Mouse (Mus musculus): ENCODE results near the gene Secisbp2l. TPM values are rescaled to one million over a fixed set of nuclear protein-coding genes. Genes with fewer than 3 reads are reported as not detected.

Secisbp2l gene
- polyA plus RNA-seq, 1 experiment from 2014 or later, result 4.0 TPM

- Histone ChIP-seq H3K36me3 (no peaks in the 10 kb centered on the region), H3K27ac (no peak overlapping the region), H3K4me3 (replicated peaks) (no peak overlapping the region), H3K9ac (no peak overlapping the region), H3K4me2 (no peak overlapping the region), H3K27me3 (0 out of 2 replicates have a peak, but pooled peaks cover 6% of the 10 kb centered on the region), H3K4me1 (replicated peaks) (peaks cover 26% of the 10 kb centered on the region), H3K9me3 (replicated peaks) (no peaks in the 10 kb centered on the region)
- WGBS (ENCODE audit: insufficient replicate concordance), result 49% methylated on average over 4 of the region's 4 CpGs
- DNase-seq (no peak), ATAC-seq (ENCODE audit: low read depth) (no peak)
These were observed 1.2 kb upstream of the Secisbp2l start for GRCm38 (mm10) chr2:125783868-125784267.

DNA sequence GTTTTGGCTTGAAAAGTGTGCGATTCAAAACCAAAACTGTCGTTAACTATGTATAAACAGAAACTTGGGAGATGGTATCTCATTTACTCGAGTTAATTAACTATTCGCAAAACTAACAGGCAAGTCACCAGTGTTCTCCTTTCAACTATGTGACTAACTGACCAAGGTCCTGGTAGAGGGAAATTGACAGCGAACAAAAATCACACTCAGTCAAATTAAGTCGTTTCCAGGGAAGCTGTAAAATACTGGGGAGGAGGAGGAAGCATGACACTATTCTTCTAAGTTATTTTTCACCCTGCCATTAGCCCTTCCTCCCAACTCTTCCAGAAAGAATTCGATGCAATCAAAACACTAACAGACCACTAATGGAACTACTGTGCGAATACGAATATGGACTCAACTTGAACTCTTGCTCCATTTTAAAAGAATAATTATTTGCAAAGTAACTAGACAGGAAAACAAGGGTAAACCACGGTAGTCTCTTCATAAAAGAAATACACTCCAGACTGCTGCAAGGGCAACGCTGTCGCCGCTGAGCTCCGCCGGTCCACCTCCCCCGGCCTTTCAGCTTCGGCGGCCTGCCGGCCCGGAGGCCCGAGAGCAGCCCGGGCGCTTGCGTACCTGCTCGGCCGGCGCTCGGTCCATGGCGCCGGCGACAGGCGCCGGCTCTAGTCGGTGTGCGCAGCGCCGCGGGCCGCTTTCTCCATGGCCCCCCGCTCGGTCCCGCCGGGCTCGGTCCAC is 522 bp downstream of the Secisbp2l start:
- ATAC-seq (ENCODE audit: low read depth) (peak; percentile 3; the same call in 1 of the 2 replicates), DNase-seq (no peak)
- Histone ChIP-seq H3K4me1 (replicated peaks) (peaks cover 26% of the 10 kb centered on the region), H3K9me3 (replicated peaks) (no peaks in the 10 kb centered on the region), H3K27ac (peak overlapping the region; percentile 76), H3K4me2 (peak overlapping the region; percentile 78), H3K9ac (peak overlapping the region; percentile 94), H3K4me3 (replicated peaks) (peak overlapping the region; percentile 92), H3K27me3 (0 out of 2 replicates have a peak, but pooled peaks cover 6% of the 10 kb centered on the region), H3K36me3 (0 out of 2 replicates have a peak, but pooled peaks cover 3% of the 10 kb centered on the region)
- WGBS (ENCODE audit: insufficient replicate concordance), result 3% methylated on average over 44 of the region's 44 CpGs

DNA sequence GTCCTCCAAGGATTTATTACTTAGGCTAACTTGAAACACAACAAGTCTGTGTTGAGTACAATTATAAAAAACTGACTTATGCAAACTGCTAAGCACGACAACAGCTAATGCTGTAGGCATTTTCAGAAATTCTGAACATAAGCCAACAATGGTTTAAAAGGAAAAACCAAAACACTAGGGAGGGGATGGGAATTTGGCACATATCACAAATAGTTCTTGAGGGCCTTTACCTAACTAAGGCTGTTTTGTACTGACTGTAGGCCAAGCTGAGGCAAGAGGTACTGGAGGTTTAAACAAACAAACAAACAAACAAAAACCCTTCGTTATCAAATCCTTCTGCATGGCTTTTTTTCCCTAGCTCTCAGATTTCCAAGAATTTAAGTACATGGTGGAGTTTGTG is 1.7 kb downstream of the Secisbp2l start:
- Histone ChIP-seq H3K36me3 (0 out of 2 replicates have a peak, but pooled peaks cover 3% of the 10 kb centered on the region), H3K27ac (no peak overlapping the region), H3K9me3 (replicated peaks) (no peaks in the 10 kb centered on the region), H3K27me3 (0 out of 2 replicates have a peak, but pooled peaks cover 6% of the 10 kb centered on the region), H3K9ac (peak overlapping the region; percentile 94; the same call in 1 of the 2 replicates), H3K4me2 (peak overlapping the region; percentile 78), H3K4me3 (replicated peaks) (peak overlapping the region; percentile 92; the same call in 1 of the 2 replicates), H3K4me1 (replicated peaks) (peaks cover 26% of the 10 kb centered on the region)
- no peak for DNase-seq
- WGBS (ENCODE audit: insufficient replicate concordance), result 61% methylated on average over 2 of the region's 2 CpGs
- ATAC-seq (ENCODE audit: low read depth), result no peak

GRCm38 (mm10) chr2:125778380-125778779 is 4.3 kb downstream of the Secisbp2l start:
- no peaks in the 10 kb centered on the region for H3K9me3 ChIP-seq (replicated peaks)
- ATAC-seq (ENCODE audit: low read depth), result no peak
- H3K4me2 ChIP-seq, result no peak overlapping the region
- no peak for DNase-seq
- WGBS (ENCODE audit: insufficient replicate concordance), result 84% methylated on average over 12 of the region's 12 CpGs
- no peaks in the 10 kb centered on the region for H3K27me3 ChIP-seq
- peaks cover 8% of the 10 kb centered on the region; the same call in 1 of the 2 replicates for H3K36me3 ChIP-seq
- H3K9ac ChIP-seq, result no peak overlapping the region
- peaks cover 29% of the 10 kb centered on the region for H3K4me1 ChIP-seq (replicated peaks)
- no peak overlapping the region for H3K4me3 ChIP-seq (replicated peaks)
- H3K27ac ChIP-seq, result no peak overlapping the region

GRCm38 (mm10) chr2:125777018-125777417 is 5.7 kb downstream of the Secisbp2l start:
- Histone ChIP-seq H3K9me3 (replicated peaks) (no peaks in the 10 kb centered on the region), H3K9ac (no peak overlapping the region), H3K27me3 (no peaks in the 10 kb centered on the region), H3K36me3 (peaks cover 12% of the 10 kb centered on the region), H3K4me2 (no peak overlapping the region), H3K27ac (no peak overlapping the region), H3K4me1 (replicated peaks) (peaks cover 23% of the 10 kb centered on the region), H3K4me3 (replicated peaks) (no peak overlapping the region)
- DNase-seq, result no peak
- ATAC-seq (ENCODE audit: low read depth), result no peak
- 85% methylated on average over 3 of the region's 3 CpGs for WGBS (ENCODE audit: insufficient replicate concordance)

GRCm38 (mm10) chr2:125775661-125776060 is 7.0 kb downstream of the Secisbp2l start:
- 71% methylated on average over 7 of the region's 7 CpGs for WGBS (ENCODE audit: insufficient replicate concordance)
- Histone ChIP-seq H3K27me3 (no peaks in the 10 kb centered on the region), H3K4me1 (replicated peaks) (peaks cover 10% of the 10 kb centered on the region), H3K4me3 (replicated peaks) (no peak overlapping the region), H3K9me3 (replicated peaks) (no peaks in the 10 kb centered on the region), H3K27ac (no peak overlapping the region), H3K9ac (no peak overlapping the region), H3K4me2 (no peak overlapping the region), H3K36me3 (peaks cover 17% of the 10 kb centered on the region)
- no peak for DNase-seq
- no peak for ATAC-seq (ENCODE audit: low read depth)

DNA sequence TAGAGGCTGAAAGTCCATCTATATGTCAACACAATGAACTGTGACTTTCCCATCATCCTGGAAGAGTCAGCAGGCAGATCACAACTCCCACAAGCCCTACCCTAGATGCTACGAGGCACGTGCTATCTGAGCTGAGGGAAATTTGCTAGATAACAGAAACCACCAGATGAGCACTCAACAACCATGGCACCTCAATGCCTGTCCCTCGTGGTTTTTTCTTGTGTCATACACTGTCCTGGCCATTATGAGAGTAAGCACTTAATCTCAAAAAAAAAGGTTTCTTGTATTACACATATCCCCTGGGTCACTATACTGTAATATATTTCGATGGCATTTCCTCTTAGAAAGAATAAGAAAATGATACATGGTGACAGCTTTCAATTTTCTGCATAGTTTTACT is 7.8 kb downstream of the Secisbp2l start:
- 33% methylated on average over 4 of the region's 4 CpGs for WGBS (ENCODE audit: insufficient replicate concordance)
- H3K27ac ChIP-seq, result no peak overlapping the region
- DNase-seq (no peak), ATAC-seq (ENCODE audit: low read depth) (peak; percentile 26; the same call in 1 of the 2 replicates)
- no peak overlapping the region for H3K4me3 ChIP-seq (replicated peaks)
- no peak overlapping the region for H3K4me2 ChIP-seq
- H3K9me3 ChIP-seq (replicated peaks), result no peaks in the 10 kb centered on the region
- H3K27me3 ChIP-seq, result no peaks in the 10 kb centered on the region
- H3K36me3 ChIP-seq, result peaks cover 17% of the 10 kb centered on the region
- peaks cover 5% of the 10 kb centered on the region; the same call in 1 of the 2 replicates for H3K4me1 ChIP-seq (replicated peaks)
- H3K9ac ChIP-seq, result no peak overlapping the region

- Histone ChIP-seq H3K9me3 (replicated peaks) (no peaks in the 10 kb centered on the region), H3K4me3 (replicated peaks) (no peak overlapping the region), H3K4me1 (replicated peaks) (no peaks in the 10 kb centered on the region), H3K4me2 (no peak overlapping the region), H3K36me3 (peaks cover 52% of the 10 kb centered on the region), H3K9ac (no peak overlapping the region), H3K27me3 (no peaks in the 10 kb centered on the region), H3K27ac (no peak overlapping the region)
- WGBS (ENCODE audit: insufficient replicate concordance), result 71% methylated on average over 3 of the region's 3 CpGs
- DNase-seq (no peak), ATAC-seq (ENCODE audit: low read depth) (no peak)
These were observed 17.6 kb downstream of the Secisbp2l start for GRCm38 (mm10) chr2:125765029-125765428.

DNA sequence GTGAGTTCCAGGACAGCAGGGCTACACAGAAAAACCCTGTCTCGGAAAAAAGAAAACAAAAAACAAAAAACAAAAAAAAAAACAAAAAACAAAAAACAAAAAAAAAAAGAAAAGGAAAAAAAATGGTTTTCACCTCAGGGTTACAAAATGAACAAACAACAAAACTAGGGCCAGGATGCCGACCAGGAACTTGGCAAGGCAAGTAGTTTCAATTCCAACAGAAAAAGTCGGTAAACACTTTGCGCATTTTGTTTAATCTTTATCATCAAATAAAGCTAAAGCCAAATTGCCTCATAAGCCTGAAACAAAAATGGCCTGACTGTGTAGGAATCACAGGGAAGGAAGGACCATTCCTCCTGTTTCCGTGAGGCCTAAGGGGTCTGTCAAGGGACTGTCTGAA is 18.1 kb downstream of the Secisbp2l start:
- no peak overlapping the region for H3K27ac ChIP-seq
- no peaks in the 10 kb centered on the region for H3K4me1 ChIP-seq (replicated peaks)
- no peaks in the 10 kb centered on the region for H3K9me3 ChIP-seq (replicated peaks)
- no peak for DNase-seq
- H3K36me3 ChIP-seq, result peaks cover 54% of the 10 kb centered on the region
- WGBS (ENCODE audit: insufficient replicate concordance), result 89% methylated on average over 5 of the region's 5 CpGs
- H3K4me2 ChIP-seq, result no peak overlapping the region
- no peak for ATAC-seq (ENCODE audit: low read depth)
- no peak overlapping the region for H3K4me3 ChIP-seq (replicated peaks)
- no peak overlapping the region for H3K9ac ChIP-seq
- H3K27me3 ChIP-seq, result no peaks in the 10 kb centered on the region

- WGBS (ENCODE audit: insufficient replicate concordance), result 86% methylated on average over 2 of the region's 2 CpGs
- peaks cover 50% of the 10 kb centered on the region for H3K36me3 ChIP-seq
- ATAC-seq (ENCODE audit: low read depth), result no peak
These were observed 33.3 kb downstream of the Secisbp2l start for GRCm38 (mm10) chr2:125749330-125749729.

GRCm38 (mm10) chr2:125739338-125739737 is 43.3 kb downstream of the Secisbp2l start:
- peaks cover 12% of the 10 kb centered on the region for H3K4me1 ChIP-seq (replicated peaks)
- no peaks in the 10 kb centered on the region for H3K9me3 ChIP-seq (replicated peaks)
- DNase-seq (no peak), ATAC-seq (ENCODE audit: low read depth) (no peak)
- H3K4me2 ChIP-seq, result no peak overlapping the region
- no peak overlapping the region for H3K27ac ChIP-seq
- no peaks in the 10 kb centered on the region for H3K27me3 ChIP-seq
- peaks cover 34% of the 10 kb centered on the region for H3K36me3 ChIP-seq
- WGBS (ENCODE audit: insufficient replicate concordance), result 79% methylated on average over 6 of the region's 6 CpGs
- H3K4me3 ChIP-seq (replicated peaks), result no peak overlapping the region
- no peak overlapping the region for H3K9ac ChIP-seq

More at GRCm38 (mm10) chr2:125749330-125749729, 33.3 kb downstream of the Secisbp2l start:
- Histone ChIP-seq H3K4me2 (no peak overlapping the region), H3K27ac (no peak overlapping the region), H3K27me3 (no peaks in the 10 kb centered on the region), H3K4me1 (replicated peaks) (no peaks in the 10 kb centered on the region), H3K4me3 (replicated peaks) (no peak overlapping the region), H3K9ac (no peak overlapping the region), H3K9me3 (replicated peaks) (no peaks in the 10 kb centered on the region)
- no peak for DNase-seq

GRCm38 (mm10) chr2:125738718-125739117 is 44.0 kb downstream of the Secisbp2l start:
- ATAC-seq (ENCODE audit: low read depth), result no peak
- H3K36me3 ChIP-seq, result peaks cover 29% of the 10 kb centered on the region
- no peak overlapping the region for H3K4me2 ChIP-seq
- H3K27me3 ChIP-seq, result no peaks in the 10 kb centered on the region
- H3K4me3 ChIP-seq (replicated peaks), result no peak overlapping the region
- 67% methylated on average over 5 of the region's 5 CpGs for WGBS (ENCODE audit: insufficient replicate concordance)
- no peak overlapping the region for H3K9ac ChIP-seq
- no peak for DNase-seq
- H3K9me3 ChIP-seq (replicated peaks), result no peaks in the 10 kb centered on the region
- peaks cover 12% of the 10 kb centered on the region for H3K4me1 ChIP-seq (replicated peaks)
- no peak overlapping the region for H3K27ac ChIP-seq

Data from liver, embryonic 13.5 days (tissue).